Mouse (Mus musculus) brain, embryonic 14.5 days (tissue): ENCODE measurements around the gene Kank2. TPM values are rescaled to one million over a fixed set of nuclear protein-coding genes. Genes with fewer than 3 reads are reported as not detected.

Experiments used
- DNase-seq: peaks from one replicate; pipeline ENCODE4 v3.0.0-alpha.2; 2011; ENCODE audit warnings: low read depth
- CTCF ChIP-seq: fragments of 200-500 bp; IDR thresholded peaks from 2 replicates; pipeline ENCODE4 v1.5.1; 2012; ENCODE audit warnings: inconsistent platforms, mild to moderate bottlenecking, moderate library complexity, borderline replicate concordance; ENCODE audit not compliant: insufficient read depth, insufficient read length; ENCODE audit errors: extremely low read depth
- POLR2A ChIP-seq: fragments of 200-500 bp; IDR thresholded peaks from 2 replicates; pipeline ENCODE4 v1.6.1; 2012; ENCODE audit warnings: mild to moderate bottlenecking, inconsistent platforms, borderline replicate concordance; ENCODE audit not compliant: poor library complexity, insufficient read depth, insufficient read length, severe bottlenecking; ENCODE audit errors: extremely low read depth
- polyA plus RNA-seq: library from polyadenylated mRNA; depleted of rRNA; stranded (reverse); fragments of >200 nt; gene quantifications from 2 replicates; pipeline ENCODE4 v1.2.3, GENCODE M21; 2012

The Kank2 gene
- polyA plus RNA-seq, 1 experiment, result 10.8 TPM

DNA sequence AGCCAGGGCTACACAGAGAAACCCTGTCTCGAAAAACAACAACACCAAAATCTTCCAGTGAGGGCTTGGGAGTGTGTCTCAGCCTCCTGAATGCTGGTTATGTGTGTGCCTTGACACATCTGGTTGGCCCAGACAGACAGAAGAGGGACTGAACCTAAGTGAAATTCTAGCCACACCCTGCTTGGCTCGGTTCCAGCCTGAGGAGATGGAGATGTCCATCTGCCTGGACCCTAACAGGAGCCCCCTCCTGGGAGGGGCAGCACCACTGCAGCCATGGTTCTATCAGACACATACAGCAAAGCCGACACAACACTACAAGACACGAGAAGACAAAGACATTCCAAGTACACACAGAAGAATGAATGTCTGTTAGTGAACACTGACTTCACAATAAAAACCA lies 19.6 kb upstream of the Kank2 start:
- no peak for DNase-seq
- TF ChIP-seq CTCF (no peak), POLR2A (no peak)

DNA sequence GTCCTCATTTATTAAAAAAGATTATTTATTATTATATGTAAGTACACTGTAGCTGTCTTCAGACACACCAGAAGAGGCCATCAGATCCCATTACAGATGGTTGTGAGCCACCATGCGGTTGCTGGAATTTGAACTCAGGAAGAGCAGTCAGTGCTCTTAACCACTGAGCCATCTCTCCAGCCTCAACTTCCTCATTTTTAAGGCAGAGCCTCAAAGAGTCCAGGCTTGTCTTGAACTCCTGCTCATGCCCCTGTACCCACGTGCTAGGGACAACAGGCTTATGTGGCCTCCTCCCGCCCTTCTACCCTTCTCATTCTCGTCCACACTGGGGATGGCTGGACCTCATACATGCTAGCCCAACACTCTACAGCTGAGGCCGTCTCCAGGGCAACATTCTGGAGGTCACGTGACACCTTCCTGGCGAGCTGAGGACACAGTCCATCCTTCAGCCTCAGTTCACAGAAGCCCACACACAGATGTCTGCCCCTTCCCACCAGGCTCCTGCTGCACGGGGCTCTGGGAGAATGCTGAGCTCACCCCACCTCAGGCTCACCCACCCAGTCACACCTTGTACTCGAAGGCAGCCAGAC lies 18.3 kb upstream of the Kank2 start:
- TF ChIP-seq CTCF, result no peak
- no peak for TF ChIP-seq POLR2A
- DNase-seq, result no peak

DNA sequence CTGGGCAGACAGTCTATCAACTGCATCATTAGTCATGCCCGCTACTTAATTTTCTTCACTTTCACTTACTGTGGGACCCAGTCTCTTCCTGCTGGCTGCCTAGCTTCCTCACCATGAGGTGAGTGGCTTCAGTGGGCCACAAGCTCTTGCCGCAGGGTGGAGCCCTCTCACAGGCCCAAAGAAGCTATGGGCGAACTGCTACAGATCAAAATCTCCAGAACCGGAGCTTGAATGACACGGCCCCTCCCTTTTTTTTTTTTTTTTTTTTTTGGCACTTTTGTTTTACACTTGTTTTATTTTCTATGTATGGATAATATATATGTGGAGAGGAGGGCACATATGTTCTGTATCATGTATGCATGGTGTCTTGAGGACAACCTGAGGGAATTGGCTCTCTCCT lies 12.6 kb upstream of the Kank2 start:
- DNase-seq, result no peak
- TF ChIP-seq POLR2A (no peak), CTCF (no peak)

DNA sequence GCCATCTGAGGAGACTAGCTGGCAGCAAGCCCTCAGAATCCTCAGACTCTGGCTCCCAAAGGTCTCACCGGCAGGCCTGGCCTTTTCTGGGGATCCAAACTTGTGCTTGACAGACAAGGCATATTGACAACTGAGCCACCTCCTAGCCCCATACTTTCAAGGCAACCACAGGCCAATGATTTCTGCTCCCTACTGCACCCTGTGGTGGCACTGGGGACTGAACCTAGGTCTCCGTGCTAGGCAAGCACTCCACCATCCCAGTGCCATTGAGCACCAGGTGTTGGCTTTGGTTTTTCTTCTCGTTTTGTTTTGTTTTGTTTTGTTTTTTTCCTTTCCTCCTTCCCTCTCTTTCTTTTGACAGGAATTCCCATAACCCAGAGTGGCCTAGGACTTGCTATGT lies 10.0 kb upstream of the Kank2 start:
- no peak for DNase-seq
- peak; percentile 42; the same call in 1 of the 2 replicates for TF ChIP-seq CTCF
- no peak for TF ChIP-seq POLR2A

DNA sequence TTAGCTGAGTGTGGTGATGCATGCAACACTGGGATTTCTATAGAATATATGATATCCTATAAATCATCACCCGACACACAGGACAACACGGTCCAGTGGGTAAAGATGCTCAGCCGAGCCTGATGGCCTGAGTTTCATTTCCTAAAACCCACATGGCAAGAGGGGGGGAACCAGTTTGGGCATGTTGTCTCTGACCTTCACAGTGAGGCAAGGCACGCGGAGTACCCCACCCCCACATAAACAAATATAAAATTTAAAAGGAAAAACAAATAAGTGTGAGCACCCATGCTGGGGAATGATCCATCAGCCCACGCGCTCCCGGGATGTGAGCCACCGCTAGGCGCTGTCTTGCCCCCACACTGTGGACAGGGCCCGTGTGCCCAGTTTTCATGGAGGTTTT lies 8.4 kb upstream of the Kank2 start:
- DNase-seq, result no peak
- TF ChIP-seq CTCF (no peak), POLR2A (no peak)

DNA sequence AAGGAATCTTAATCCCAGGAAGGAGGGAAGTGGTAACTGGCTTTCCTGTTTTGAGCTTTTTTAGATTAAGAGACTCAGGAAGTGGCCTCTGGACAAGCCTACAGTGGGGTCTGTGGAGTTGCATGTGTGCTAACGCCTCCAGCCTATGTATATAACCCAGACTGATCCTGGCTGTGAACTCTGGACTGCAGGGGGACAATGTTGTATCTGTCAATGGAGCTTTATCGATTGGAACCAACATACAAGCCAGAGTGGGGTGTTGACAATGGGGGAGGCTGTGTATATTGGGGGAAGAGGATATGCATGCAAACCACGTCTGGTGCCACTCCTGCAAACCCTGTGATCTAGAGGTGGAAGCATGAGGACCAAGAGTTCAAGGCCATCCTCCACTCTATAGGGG lies 7.8 kb upstream of the Kank2 start:
- DNase-seq, result no peak
- no peak for TF ChIP-seq CTCF

DNA sequence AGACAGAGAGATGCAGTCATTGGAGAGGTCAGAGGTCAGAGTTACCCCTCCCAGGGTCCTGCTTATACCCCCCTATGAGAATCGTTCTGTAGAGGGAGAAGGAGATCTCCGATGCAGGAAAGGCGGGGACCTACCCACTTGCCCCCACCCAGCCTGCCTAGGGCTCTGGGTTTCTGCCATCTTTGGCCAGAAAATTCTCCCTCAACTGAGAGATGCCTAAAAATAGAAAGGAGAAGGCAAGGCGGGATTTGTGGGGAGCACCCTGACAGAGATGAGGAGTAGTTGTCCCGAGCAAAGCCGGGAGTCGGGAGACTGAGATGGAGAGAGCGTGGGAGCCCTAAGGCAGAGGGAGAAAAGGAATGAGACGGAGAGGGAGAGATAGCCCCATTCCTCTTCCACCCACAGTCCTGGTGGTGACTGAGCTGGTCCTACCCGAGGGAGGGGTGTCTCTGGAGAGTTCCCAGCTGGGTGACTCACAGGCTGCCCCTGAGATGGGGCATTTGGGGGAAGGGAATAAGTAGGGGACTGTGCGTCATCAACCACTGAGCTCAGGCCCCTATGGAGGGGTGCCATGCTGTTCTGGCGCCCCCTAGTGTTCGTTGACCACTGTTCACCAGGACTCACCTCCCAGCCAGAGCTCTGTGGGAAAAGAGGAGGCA lies 5.6 kb upstream of the Kank2 start:
- TF ChIP-seq CTCF, result peak; percentile 96
- no peak for TF ChIP-seq POLR2A
- peak; percentile 81 for DNase-seq

DNA sequence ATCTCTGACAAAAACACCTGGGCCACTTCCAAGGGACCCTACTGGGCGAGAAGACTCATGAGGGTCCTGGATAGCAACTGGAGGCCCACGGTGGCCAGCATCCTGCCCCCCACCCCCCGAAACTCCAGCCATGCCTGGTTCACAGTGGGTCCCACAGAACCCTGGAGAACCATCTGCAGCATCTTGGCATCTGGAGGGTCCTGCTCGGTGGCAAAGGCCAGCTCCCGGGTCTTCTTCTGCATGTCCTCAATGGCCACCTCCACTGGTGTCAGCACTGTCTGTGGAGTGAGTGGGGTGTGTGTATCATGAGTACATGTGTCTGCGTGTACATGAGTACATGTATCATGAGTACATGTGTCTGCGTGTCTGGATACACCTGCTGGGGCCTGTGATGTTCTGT lies 3.0 kb upstream of the Kank2 start:
- no peak for DNase-seq

DNA sequence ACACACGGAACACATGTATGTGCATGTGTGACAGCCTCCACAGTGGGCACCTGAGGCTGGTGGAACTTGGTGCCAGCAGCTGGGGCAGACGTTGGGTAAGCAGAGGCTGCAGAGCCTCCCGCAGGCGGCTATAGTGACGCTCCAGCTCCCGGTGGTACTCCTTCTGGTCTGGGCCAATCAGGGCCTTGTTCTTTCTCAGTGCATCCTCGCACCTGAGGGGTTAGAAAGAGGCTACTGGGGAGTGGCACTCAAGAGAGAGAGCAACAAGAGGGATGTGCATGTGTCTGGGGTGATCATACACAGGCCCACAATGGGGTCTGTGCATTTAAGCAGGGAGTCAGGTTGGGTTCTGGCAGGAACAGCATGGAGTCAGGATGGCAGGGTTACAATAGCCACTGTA lies 2.6 kb upstream of the Kank2 start:
- no peak for DNase-seq
- TF ChIP-seq CTCF (no peak), POLR2A (no peak)

More for the DNA sequence above, 3.0 kb upstream of the Kank2 start:
- TF ChIP-seq POLR2A, result no peak
- no peak for TF ChIP-seq CTCF

DNA sequence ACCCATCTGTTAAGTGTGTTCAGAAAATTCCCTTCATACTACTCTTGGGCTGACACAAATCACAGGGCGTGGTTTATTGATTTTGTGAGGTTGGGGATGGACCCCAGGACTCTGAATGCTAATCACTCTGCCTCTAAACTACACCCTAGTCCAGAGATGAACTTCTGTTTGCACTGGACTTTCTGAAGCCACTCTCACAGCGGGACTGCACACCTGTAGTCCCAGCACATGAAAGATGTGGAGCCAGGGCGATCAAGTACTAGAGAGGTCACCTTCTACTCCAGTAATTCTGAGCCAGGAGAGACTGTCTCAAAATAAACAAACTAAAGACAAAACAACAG lies 436 bp upstream of the Kank2 start:
- TF ChIP-seq CTCF (no peak), POLR2A (no peak)
- no peak for DNase-seq

DNA sequence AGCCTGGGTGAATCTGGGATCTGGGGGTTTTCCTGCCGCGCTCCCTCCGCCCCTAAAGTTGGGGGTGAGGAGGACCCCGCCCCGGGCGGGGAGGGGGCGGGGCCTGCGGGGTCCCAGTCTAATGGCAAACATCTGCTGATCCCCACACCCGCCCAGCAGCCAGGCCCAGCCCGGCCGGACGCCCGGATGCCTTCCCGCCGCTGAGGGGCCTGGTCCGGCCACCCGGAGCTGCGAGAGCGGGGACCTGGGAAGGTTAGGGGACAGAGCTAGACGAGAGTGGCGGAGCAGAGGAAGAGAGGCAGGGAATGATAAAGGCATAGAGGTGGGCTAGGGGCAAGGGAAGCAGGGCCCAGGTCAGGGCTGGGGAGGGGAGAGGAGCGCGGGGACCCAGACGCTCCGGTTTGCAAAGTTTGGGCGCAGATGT lies 611 bp downstream of the Kank2 start:
- TF ChIP-seq CTCF (no peak), POLR2A (0 out of 2 replicates have a peak, but pooled peaks have one; percentile 13)
- DNase-seq, result peak; percentile 32

DNA sequence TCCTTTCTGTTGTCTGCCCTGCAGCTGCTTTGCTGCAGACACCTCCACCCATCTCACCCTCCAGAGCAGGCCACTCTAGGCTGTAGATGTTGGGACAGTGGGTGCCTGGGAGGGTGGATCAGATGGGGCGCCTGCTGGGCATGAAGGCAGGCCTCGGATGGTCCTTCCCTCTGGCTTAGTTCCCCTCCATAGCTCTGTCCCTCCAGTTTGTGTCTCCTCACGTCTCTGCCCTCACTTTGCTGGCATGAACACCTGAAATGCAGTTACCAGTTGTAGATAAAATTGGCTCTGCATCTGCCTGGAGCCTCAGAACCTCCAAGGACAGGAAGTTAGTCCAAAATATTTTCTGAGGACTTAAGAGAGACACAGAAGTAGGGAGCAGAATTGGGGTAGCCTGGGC lies 1.6 kb downstream of the Kank2 start:
- no peak for DNase-seq
- TF ChIP-seq CTCF, result no peak
- no peak for TF ChIP-seq POLR2A
